Mouse (Mus musculus) embryonic fibroblast, embryonic 13.5 days (primary cell): ENCODE measurements around the gene Lrrc8c.

Source experiments
- CTCF ChIP-seq: IDR thresholded peaks from 2 replicates; pipeline ENCODE4 v1.5.1; 2011; ENCODE audit warnings: mild to moderate bottlenecking, control low read depth, low read length, moderate library complexity, borderline replicate concordance; ENCODE audit not compliant: insufficient read depth
- POLR2A ChIP-seq: IDR thresholded peaks from 2 replicates; pipeline ENCODE4 v1.6.1; 2011; ENCODE audit warnings: low read depth, mild to moderate bottlenecking, control low read depth, low read length, moderate library complexity

- TF ChIP-seq CTCF (no peak), POLR2A (no peak)
These were observed 66.7 kb downstream of the Lrrc8c start for GRCm38 (mm10) chr5:105585929-105586328.
